Mouse (Mus musculus) embryonic facial prominence, embryonic 10.5 days (tissue): Measurements from ENCODE around the gene Olfr459. TPM values are rescaled to one million over a fixed set of nuclear protein-coding genes. Genes with fewer than 3 reads are reported as not detected.

ENCODE experiments used
- DNase-seq: peaks from one replicate; pipeline ENCODE4 v3.0.0-alpha.2; 2017; ENCODE audit warnings: low spot score
- H3K27ac ChIP-seq: fragments of 300-500 bp; sonication (generic); replicated peaks from 2 replicates; pipeline ENCODE4 v1.5.1; 2016; ENCODE audit warnings: mild to moderate bottlenecking
- H3K27me3 ChIP-seq: fragments of 300-500 bp; sonication (generic); replicated peaks from 2 replicates; pipeline ENCODE4 v1.6.1; 2016; ENCODE audit warnings: low read depth, mild to moderate bottlenecking; ENCODE audit not compliant: poor library complexity, severe bottlenecking
- H3K36me3 ChIP-seq: fragments of 300-500 bp; sonication (generic); replicated peaks from 2 replicates; pipeline ENCODE4 v1.6.1; 2016; ENCODE audit warnings: mild to moderate bottlenecking, moderate library complexity
- H3K4me1 ChIP-seq: fragments of 300-500 bp; sonication (generic); 2 replicates; pipeline ENCODE4 v1.6.1; 2016
- H3K4me3 ChIP-seq: fragments of 300-500 bp; sonication (generic); 2 replicates; pipeline ENCODE4 v1.5.1; 2016; ENCODE audit warnings: mild to moderate bottlenecking, moderate library complexity
- H3K9me3 ChIP-seq: fragments of 300-500 bp; sonication (generic); 2 replicates; pipeline ENCODE4 v1.6.1; 2016; ENCODE audit warnings: mild to moderate bottlenecking
- WGBS: fragments of 180-500 bp; shearing (Covaris S2); methylation state at CpG from one replicate; pipeline ENCODE4 v1.1.7; 2016; 5-methylcytosine and 5-hydroxymethylcytosine counted together
- polyA plus RNA-seq: library from polyadenylated mRNA; unstranded; fragments of >200 nt; fragmentation: Nextera tagmentation; extraction: Ambion mirVana; gene quantifications from 2 replicates; pipeline ENCODE4 v1.2.1, GENCODE M21; 2016

Olfr459 gene
- polyA plus RNA-seq, 1 experiment from 2014 or later, result not detected

GRCm38 (mm10) chr6:41741101-41741500, 33.9 kb downstream of the Olfr459 start:
- no peaks in the 10 kb centered on the region for H3K27me3 ChIP-seq
- H3K4me3 ChIP-seq, result no peak overlapping the region
- no peaks in the 10 kb centered on the region for H3K4me1 ChIP-seq
- no peaks in the 10 kb centered on the region for H3K36me3 ChIP-seq
- no peaks in the 10 kb centered on the region for H3K9me3 ChIP-seq
- no peak overlapping the region for H3K27ac ChIP-seq
- no peak for DNase-seq

GRCm38 (mm10) chr6:41734719-41735470, 40.1 kb downstream of the Olfr459 start:
- Histone ChIP-seq H3K27me3 (no peaks in the 10 kb centered on the region), H3K4me1 (no peaks in the 10 kb centered on the region), H3K4me3 (no peak overlapping the region), H3K27ac (no peak overlapping the region), H3K36me3 (no peaks in the 10 kb centered on the region), H3K9me3 (no peaks in the 10 kb centered on the region)
- 90% methylated on average over 5 of the region's 5 CpGs for WGBS
- no peak for DNase-seq

GRCm38 (mm10) chr6:41727989-41728609, 46.9 kb downstream of the Olfr459 start:
- 79% methylated on average over 1 of the region's 1 CpGs for WGBS
- DNase-seq, result no peak
- no peaks in the 10 kb centered on the region for H3K36me3 ChIP-seq

DNA sequence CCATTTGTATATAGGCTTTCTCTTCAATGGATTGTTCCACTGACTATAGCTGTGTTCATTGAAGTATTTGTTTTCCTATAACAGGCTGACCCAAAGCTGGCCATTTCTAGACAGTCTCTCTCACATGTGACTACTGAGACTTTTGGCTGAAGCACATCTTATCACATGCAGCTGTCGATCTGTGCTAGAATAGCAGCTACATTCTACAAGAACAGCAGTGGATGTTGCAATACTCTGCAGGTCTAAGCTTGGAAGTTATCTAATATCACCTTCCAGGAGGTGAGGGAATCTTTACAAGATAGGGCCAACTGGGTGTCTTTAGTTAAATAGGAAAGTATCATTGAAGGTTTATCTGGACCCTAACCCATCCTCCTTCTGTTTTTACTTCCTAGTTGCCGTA, 53.5 kb downstream of the Olfr459 start:
- WGBS, result 95% methylated on average over 2 of the region's 2 CpGs
- H3K4me1 ChIP-seq, result no peaks in the 10 kb centered on the region
- H3K9me3 ChIP-seq, result no peaks in the 10 kb centered on the region
- no peak for DNase-seq
- no peaks in the 10 kb centered on the region for H3K27me3 ChIP-seq
- no peak overlapping the region for H3K4me3 ChIP-seq
- no peak overlapping the region for H3K27ac ChIP-seq
- no peaks in the 10 kb centered on the region for H3K36me3 ChIP-seq

More at GRCm38 (mm10) chr6:41727989-41728609, 46.9 kb downstream of the Olfr459 start:
- Histone ChIP-seq H3K27me3 (no peaks in the 10 kb centered on the region), H3K9me3 (no peaks in the 10 kb centered on the region), H3K4me3 (no peak overlapping the region), H3K4me1 (no peaks in the 10 kb centered on the region), H3K27ac (no peak overlapping the region)

Other genes with a start within 250 kb of the Olfr459 start
- 16.8 and 18.3 TPM in 2 replicates for gene Ephb6, start 169.7 kb downstream of the Olfr459 start, polyA plus RNA-seq
- gene Trpv6, start 138.8 kb downstream of the Olfr459 start, polyA plus RNA-seq, result 0.36 and 0.45 TPM in 2 replicates
- not detected in 2 replicates for gene Trpv5, start 94.4 kb downstream of the Olfr459 start, polyA plus RNA-seq
- not detected in 2 replicates for gene Llcfc1, start 90.7 kb downstream of the Olfr459 start, polyA plus RNA-seq
- gene Kel, start 70.8 kb downstream of the Olfr459 start, polyA plus RNA-seq, result 5.8 and 6.2 TPM in 2 replicates
- not detected in 2 replicates for gene Pip, start 72.4 kb upstream of the Olfr459 start, polyA plus RNA-seq
- gene Sval2, start 77.8 kb upstream of the Olfr459 start, polyA plus RNA-seq, result not detected in 2 replicates
- gene Sval1, start 176.5 kb upstream of the Olfr459 start, polyA plus RNA-seq, result not detected in 2 replicates
- not detected in 2 replicates for gene Sval3, start 193.0 kb upstream of the Olfr459 start, polyA plus RNA-seq